Mouse (Mus musculus) myocyte (in vitro differentiated cells): ENCODE measurements around the gene Ring1. TPM values are rescaled to one million over a fixed set of nuclear protein-coding genes. Genes with fewer than 3 reads are reported as not detected.
"Not testable (repeated sequence)": the region's sequence is repeated elsewhere in the genome, so short reads cannot be mapped to it uniquely, and the experiment has no call there.

Experiments
- H3K27me3 ChIP-seq: one replicate; pipeline ENCODE4 v1.6.1; 2011; ENCODE audit not compliant: control insufficient read depth, insufficient read depth, insufficient read length
- H3K36me3 ChIP-seq: one replicate; pipeline ENCODE4 v1.6.1; 2011; ENCODE audit not compliant: control insufficient read depth, insufficient read depth
- H3K4me2 ChIP-seq: one replicate; pipeline ENCODE4 v1.6.1; 2011; ENCODE audit warnings: low read depth, control low read depth
- H3K4me3 ChIP-seq: one replicate; pipeline ENCODE4 v1.5.1; 2011; ENCODE audit warnings: mild to moderate bottlenecking, control low read depth, moderate library complexity
- H3K79me2 ChIP-seq: one replicate; pipeline ENCODE4 v1.6.1; 2011; ENCODE audit not compliant: control insufficient read depth, insufficient read depth
- H3ac ChIP-seq: one replicate; pipeline ENCODE4 v1.6.1; 2011; ENCODE audit not compliant: control insufficient read depth, insufficient read length
- CEBPB ChIP-seq: IDR thresholded peaks from 2 replicates; pipeline ENCODE4 v1.6.1; 2011; ENCODE audit warnings: mild to moderate bottlenecking, moderate library complexity; ENCODE audit not compliant: poor library complexity, insufficient read depth, severe bottlenecking
- E2F4 ChIP-seq: IDR thresholded peaks from one replicate; pipeline ENCODE4 v1.6.1; 2011; ENCODE audit warnings: mild to moderate bottlenecking, control low read depth, moderate library complexity; ENCODE audit not compliant: insufficient read depth
- MAX ChIP-seq: IDR thresholded peaks from one replicate; pipeline ENCODE4 v1.6.1; 2011; ENCODE audit warnings: low read depth, mild to moderate bottlenecking, control low read depth
- MYOD1 ChIP-seq, 3 experiments: IDR thresholded peaks; one replicate each; pipeline ENCODE4 v1.6.1; 2011; ENCODE audit warnings: control low read depth in 2 of 3, low read depth in 2 of 3, mild to moderate bottlenecking in 2 of 3, moderate library complexity in 1 of 3; ENCODE audit not compliant: insufficient read length in 2 of 3, control insufficient read depth in 1 of 3
- MYOG ChIP-seq, 3 experiments: IDR thresholded peaks; one replicate each; pipeline ENCODE4 v1.6.1; 2011; ENCODE audit warnings: control low read depth in 2 of 3, low read depth in 2 of 3, mild to moderate bottlenecking in 2 of 3; ENCODE audit not compliant: insufficient read length in 2 of 3, control insufficient read depth in 1 of 3, insufficient read depth in 1 of 3
- POLR2A ChIP-seq: IDR thresholded peaks from one replicate; pipeline ENCODE4 v1.6.1; 2011; ENCODE audit warnings: low read depth, mild to moderate bottlenecking, control low read depth, moderate library complexity; ENCODE audit not compliant: insufficient read length
- POLR2AphosphoS2 ChIP-seq: IDR thresholded peaks from one replicate; pipeline ENCODE4 v1.6.1; 2011; ENCODE audit warnings: low read depth, control low read depth; ENCODE audit not compliant: insufficient read length
- REST ChIP-seq: IDR thresholded peaks from one replicate; pipeline ENCODE4 v1.6.1; 2011; ENCODE audit warnings: mild to moderate bottlenecking, control low read depth, moderate library complexity; ENCODE audit not compliant: insufficient read depth, insufficient read length
- SRF ChIP-seq: IDR thresholded peaks from one replicate; pipeline ENCODE4 v1.6.1; 2011; ENCODE audit warnings: low read depth; ENCODE audit not compliant: control insufficient read depth, insufficient read length
- TCF12 ChIP-seq: IDR thresholded peaks from one replicate; pipeline ENCODE4 v1.6.1; 2011; ENCODE audit warnings: mild to moderate bottlenecking, control low read depth; ENCODE audit not compliant: poor library complexity, insufficient read depth, severe bottlenecking
- TCF3 ChIP-seq: IDR thresholded peaks from one replicate; pipeline ENCODE4 v1.6.1; 2011; ENCODE audit warnings: low read depth, control low read depth; ENCODE audit not compliant: insufficient read length
- USF1 ChIP-seq: IDR thresholded peaks from one replicate; pipeline ENCODE4 v1.6.1; 2011; ENCODE audit warnings: low read depth, mild to moderate bottlenecking, control low read depth, moderate library complexity
- polyA plus RNA-seq: library from polyadenylated mRNA; unstranded; fragments of >200 nt; fragmentation: generic; extraction: Trizol; gene quantifications from one replicate; pipeline ENCODE4 v1.2.1, GENCODE M21; 2012; ENCODE audit warnings: missing spikeins

Ring1 gene
- polyA plus RNA-seq, 1 experiment = 42.9 TPM

DNA sequence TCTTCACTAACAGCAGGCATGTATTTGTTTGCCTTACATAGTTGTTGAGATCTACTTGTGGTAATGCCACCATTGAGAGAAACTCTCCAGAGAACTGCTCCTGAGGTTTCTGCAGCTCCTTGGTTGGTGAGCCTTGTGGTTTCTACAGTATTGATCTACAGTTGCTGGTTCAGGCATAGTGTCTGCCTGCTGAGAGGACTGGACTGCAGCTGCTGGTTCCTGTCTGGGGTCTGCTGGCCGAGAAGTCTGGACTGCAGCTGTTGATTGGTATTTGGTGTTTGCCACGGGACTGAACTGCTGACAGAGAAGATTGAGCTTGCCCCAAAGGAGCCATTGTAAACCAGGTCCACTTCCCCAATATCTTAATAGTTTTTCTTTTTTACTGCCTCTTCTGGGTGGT, 17.9 kb downstream of the Ring1 start:
- H3ac ChIP-seq = no peak overlapping the region
- no peaks in the 10 kb centered on the region for H3K79me2 ChIP-seq
- H3K36me3 ChIP-seq = no peaks in the 10 kb centered on the region
- H3K4me2 ChIP-seq = no peak overlapping the region
- no peak overlapping the region for H3K4me3 ChIP-seq
- TF ChIP-seq E2F4 (no peak), MYOD1 (IDR thresholded peaks at IDR 0.05; ENCODE audit: control insufficient read depth in 1 of 3, insufficient read length in 2 of 3, low read depth in 2 of 3) (peak in 2 of 3 experiments; percentile 16 to 52), REST (no peak), USF1 (no peak), POLR2A (no peak), SRF (no peak), MAX (no peak)
- peaks cover 6% of the 10 kb centered on the region for H3K27me3 ChIP-seq

GRCm38 (mm10) chr17:34003426-34003825, 21.1 kb downstream of the Ring1 start:
- no peak overlapping the region for H3K4me3 ChIP-seq
- peaks cover 6% of the 10 kb centered on the region for H3K27me3 ChIP-seq
- H3ac ChIP-seq = no peak overlapping the region
- no peaks in the 10 kb centered on the region for H3K79me2 ChIP-seq
- TF ChIP-seq POLR2A (no peak), MYOG (IDR thresholded peaks at IDR 0.05; ENCODE audit: control insufficient read depth in 1 of 3, insufficient read depth in 1 of 3, insufficient read length in 2 of 3, low read depth in 2 of 3) (no peak), MYOD1 (IDR thresholded peaks at IDR 0.05; ENCODE audit: control insufficient read depth in 1 of 3, insufficient read length in 2 of 3, low read depth in 2 of 3) (no peak), TCF3 (no peak), USF1 (no peak), POLR2AphosphoS2 (no peak)
- H3K4me2 ChIP-seq = no peak overlapping the region
- H3K36me3 ChIP-seq = no peaks in the 10 kb centered on the region

GRCm38 (mm10) chr17:34000796-34001195, 23.7 kb downstream of the Ring1 start:
- peak overlapping the region; percentile 65 for H3K4me2 ChIP-seq
- not testable (repeated sequence) for H3K36me3 ChIP-seq, H3K79me2 ChIP-seq, H3K27me3 ChIP-seq, H3K4me3 ChIP-seq, H3ac ChIP-seq

DNA sequence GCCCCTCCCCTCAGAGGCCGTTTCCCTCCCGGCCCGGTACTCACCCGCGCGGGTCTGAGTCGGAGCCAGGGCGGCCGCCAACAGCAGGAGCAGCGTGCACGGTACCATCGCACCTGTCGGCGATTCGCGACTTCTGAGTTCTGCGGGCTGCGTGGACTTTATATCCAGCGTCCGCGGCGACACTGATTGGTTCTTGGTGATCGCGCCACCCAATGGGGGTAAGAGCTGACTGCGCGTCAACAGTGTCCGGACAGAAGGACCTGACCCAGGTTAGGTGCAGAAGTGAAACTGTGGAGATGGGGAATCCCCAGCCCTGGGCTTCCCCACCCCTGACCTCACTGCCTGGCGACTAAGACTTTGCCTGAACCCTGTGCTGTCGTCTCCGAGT, 24.3 kb downstream of the Ring1 start, which contains the start of gene H2-K1:
H2-K1 (minus strand) TSS at position 198 of the 388 bp plus-strand sequence.
- Histone ChIP-seq H3K79me2 (no peaks in the 10 kb centered on the region), H3K4me3 (no peak within 1 kb of the TSS), H3K27me3 (no peaks in the 10 kb centered on the region), H3K4me2 (peak within 1 kb of the TSS; percentile 65), H3K36me3 (no peaks in the 10 kb centered on the region), H3ac (peak within 1 kb of the TSS; percentile 46)
- TF ChIP-seq MYOG (IDR thresholded peaks at IDR 0.05; ENCODE audit: control insufficient read depth in 1 of 3, insufficient read depth in 1 of 3, insufficient read length in 2 of 3, low read depth in 2 of 3) = no peak
- TF ChIP-seq POLR2AphosphoS2 = no peak
- TF ChIP-seq POLR2A = peak; percentile 42
- no peak for TF ChIP-seq REST
- no peak for TF ChIP-seq SRF
- no peak for TF ChIP-seq CEBPB
- no peak for TF ChIP-seq MYOD1 (IDR thresholded peaks at IDR 0.05; ENCODE audit: control insufficient read depth in 1 of 3, insufficient read length in 2 of 3, low read depth in 2 of 3)

DNA sequence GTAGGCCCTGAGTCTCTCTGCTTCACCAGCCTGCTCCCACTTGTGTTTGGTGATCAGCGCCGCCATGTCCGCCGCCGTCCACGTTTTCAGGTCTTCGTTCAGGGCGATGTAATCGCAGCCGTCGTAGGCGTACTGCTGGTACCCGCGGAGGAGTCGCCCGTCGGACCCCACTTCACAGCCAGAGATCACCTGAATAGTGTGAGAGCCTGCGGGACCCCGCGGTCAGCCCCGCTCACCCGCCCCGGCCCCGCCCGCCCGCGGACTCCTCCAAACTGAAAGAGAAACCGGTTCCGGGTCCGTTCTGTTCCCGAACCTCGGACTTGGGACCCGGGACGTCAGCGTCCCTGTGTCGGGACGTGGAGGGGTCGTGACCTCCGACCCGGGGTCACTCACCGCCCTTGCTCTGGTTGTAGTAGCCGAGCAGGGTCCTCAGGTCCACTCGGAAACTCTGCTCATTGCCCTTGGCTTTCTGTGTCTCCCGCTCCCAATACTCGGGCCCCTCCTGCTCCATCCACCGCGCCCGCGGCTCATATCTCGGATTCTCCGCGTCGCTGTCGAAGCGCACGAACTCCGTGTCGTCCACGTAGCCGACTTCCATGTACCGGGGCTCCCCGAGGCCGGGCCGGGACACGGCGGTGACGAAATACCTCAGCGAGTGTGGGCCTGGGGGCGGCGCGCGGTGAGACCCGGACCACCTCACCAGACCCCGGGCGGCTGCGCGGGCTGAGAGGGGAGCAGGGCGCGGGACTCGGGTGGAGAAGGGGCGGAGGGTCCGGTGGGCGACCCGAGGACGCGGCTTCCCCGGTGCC, 24.9 kb downstream of the Ring1 start:
- Histone ChIP-seq H3K4me2 (no peak overlapping the region), H3ac (peak overlapping the region; percentile 46), H3K27me3 (no peaks in the 10 kb centered on the region), H3K79me2 (no peaks in the 10 kb centered on the region), H3K4me3 (no peak overlapping the region), H3K36me3 (no peaks in the 10 kb centered on the region)
- TF ChIP-seq SRF (no peak), CEBPB (no peak), TCF12 (no peak), POLR2AphosphoS2 (no peak), REST (no peak), POLR2A (no peak), MAX (no peak), E2F4 (no peak), TCF3 (no peak), USF1 (no peak), MYOG (IDR thresholded peaks at IDR 0.05; ENCODE audit: control insufficient read depth in 1 of 3, insufficient read depth in 1 of 3, insufficient read length in 2 of 3, low read depth in 2 of 3) (no peak), MYOD1 (IDR thresholded peaks at IDR 0.05; ENCODE audit: control insufficient read depth in 1 of 3, insufficient read length in 2 of 3, low read depth in 2 of 3) (no peak)

GRCm38 (mm10) chr17:33998697-33999096, 25.8 kb downstream of the Ring1 start:
- H3ac ChIP-seq, H3K4me2 ChIP-seq, H3K36me3 ChIP-seq, H3K4me3 ChIP-seq, H3K79me2 ChIP-seq, H3K27me3 ChIP-seq: not testable (repeated sequence)

- H3K4me2 ChIP-seq, H3ac ChIP-seq, H3K27me3 ChIP-seq, H3K79me2 ChIP-seq, H3K4me3 ChIP-seq, H3K36me3 ChIP-seq: not testable (repeated sequence)
Observed at GRCm38 (mm10) chr17:33997025-33997424, 27.5 kb downstream of the Ring1 start.
